Mouse (Mus musculus): Measurements from ENCODE around the gene Rfx4.

Gene Rfx4

DNA sequence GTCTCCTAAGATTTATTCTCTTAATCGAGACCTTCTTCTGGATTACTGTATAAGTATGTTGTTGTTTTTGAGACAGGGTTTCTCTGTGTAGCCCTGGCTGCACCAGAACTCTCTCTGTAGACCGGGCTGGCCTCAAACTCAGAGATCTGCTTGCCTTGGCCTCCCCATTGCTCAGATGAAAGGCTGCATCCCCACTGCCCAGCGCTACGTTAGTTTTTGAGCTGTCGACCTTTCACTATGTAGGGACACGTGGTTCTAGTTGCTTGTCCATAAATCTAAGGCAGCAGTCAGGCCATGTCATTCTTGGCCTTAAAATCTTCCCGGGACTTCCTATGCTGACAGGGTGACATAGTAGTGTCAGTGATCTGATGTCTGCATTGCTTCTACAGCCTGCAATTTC, 170.5 kb downstream of the Rfx4 start:
- no peak for TF ChIP-seq POU5F1 (IDR thresholded peaks at IDR 0.05; ENCODE audit: borderline replicate concordance, low read length)
- no peak for TF ChIP-seq NANOG (IDR thresholded peaks at IDR 0.05; ENCODE audit: borderline replicate concordance, low read length)
- TF ChIP-seq CTCF (conservative IDR thresholded peaks at IDR 0.05; ENCODE audit: low read length), result no peak
- Histone ChIP-seq H3K9me3 (ENCODE audit: low read length) (no peaks in the 10 kb centered on the region), H3K4me3 (replicated peaks; ENCODE audit: low read length) (no peak overlapping the region), H3K4me1 (replicated peaks; ENCODE audit: low read depth, low read length) (peaks cover 47% of the 10 kb centered on the region), H3K36me3 (ENCODE audit: insufficient read depth, low read length) (peaks cover 54% of the 10 kb centered on the region), H3K27me3 (ENCODE audit: insufficient read depth, low read length) (no peaks in the 10 kb centered on the region)

DNA sequence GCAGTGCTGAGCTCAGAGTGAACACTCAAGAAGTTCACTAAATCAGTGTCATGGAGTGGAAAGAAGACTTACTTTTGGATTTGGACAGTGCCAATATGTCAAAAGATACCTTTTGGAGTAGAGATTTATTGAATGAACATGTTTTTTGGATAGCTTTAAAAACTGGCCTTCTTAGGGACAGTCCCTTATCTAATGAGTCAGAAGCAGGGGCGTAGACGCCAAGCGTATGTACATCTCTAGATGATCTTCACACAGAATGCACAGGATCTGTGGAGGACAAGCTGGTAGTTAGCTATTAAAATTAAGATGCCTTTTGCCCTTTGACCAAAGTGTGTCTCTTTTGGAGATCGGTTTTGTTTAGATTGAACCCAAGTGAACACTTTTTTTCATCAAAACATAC, 171.0 kb downstream of the Rfx4 start:
- H3K36me3 ChIP-seq (ENCODE audit: insufficient read depth, low read length), result peaks cover 49% of the 10 kb centered on the region
- no peaks in the 10 kb centered on the region for H3K27me3 ChIP-seq (ENCODE audit: insufficient read depth, low read length)
- H3K4me3 ChIP-seq (replicated peaks; ENCODE audit: low read length), result no peak overlapping the region
- peaks cover 47% of the 10 kb centered on the region for H3K4me1 ChIP-seq (replicated peaks; ENCODE audit: low read depth, low read length)
- no peak for TF ChIP-seq CTCF (conservative IDR thresholded peaks at IDR 0.05; ENCODE audit: low read length)
- TF ChIP-seq POU5F1 (IDR thresholded peaks at IDR 0.05; ENCODE audit: borderline replicate concordance, low read length), result no peak
- no peak for TF ChIP-seq NANOG (IDR thresholded peaks at IDR 0.05; ENCODE audit: borderline replicate concordance, low read length)
- no peaks in the 10 kb centered on the region for H3K9me3 ChIP-seq (ENCODE audit: low read length)

DNA sequence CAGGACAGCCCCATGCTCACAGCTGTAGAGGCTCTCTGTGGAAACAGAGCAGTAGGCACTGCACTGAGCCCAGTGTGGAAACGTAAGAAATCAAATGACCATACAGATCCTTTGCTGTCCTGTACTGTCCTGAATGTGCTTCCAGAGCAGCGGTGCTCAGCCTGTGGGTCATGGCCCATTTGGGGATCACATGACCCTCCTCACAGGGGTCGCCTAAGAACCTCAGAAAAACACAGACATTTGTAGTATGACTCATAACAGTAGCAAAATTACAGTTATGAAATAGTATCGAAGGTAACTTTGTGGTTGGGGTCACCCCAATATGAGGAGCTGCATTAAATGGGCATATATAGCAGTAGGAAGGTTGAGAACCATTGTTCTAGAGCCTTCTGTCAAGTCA, 172.6 kb downstream of the Rfx4 start:
- H3K4me3 ChIP-seq (replicated peaks; ENCODE audit: low read length), result no peak overlapping the region
- H3K27me3 ChIP-seq (ENCODE audit: insufficient read depth, low read length), result no peaks in the 10 kb centered on the region
- H3K4me1 ChIP-seq (replicated peaks; ENCODE audit: low read depth, low read length), result peaks cover 40% of the 10 kb centered on the region
- TF ChIP-seq CTCF (conservative IDR thresholded peaks at IDR 0.05; ENCODE audit: low read length) (no peak), NANOG (IDR thresholded peaks at IDR 0.05; ENCODE audit: borderline replicate concordance, low read length) (no peak), POU5F1 (IDR thresholded peaks at IDR 0.05; ENCODE audit: borderline replicate concordance, low read length) (no peak)
- no peaks in the 10 kb centered on the region for H3K9me3 ChIP-seq (ENCODE audit: low read length)
- H3K36me3 ChIP-seq (ENCODE audit: insufficient read depth, low read length), result peaks cover 48% of the 10 kb centered on the region

DNA sequence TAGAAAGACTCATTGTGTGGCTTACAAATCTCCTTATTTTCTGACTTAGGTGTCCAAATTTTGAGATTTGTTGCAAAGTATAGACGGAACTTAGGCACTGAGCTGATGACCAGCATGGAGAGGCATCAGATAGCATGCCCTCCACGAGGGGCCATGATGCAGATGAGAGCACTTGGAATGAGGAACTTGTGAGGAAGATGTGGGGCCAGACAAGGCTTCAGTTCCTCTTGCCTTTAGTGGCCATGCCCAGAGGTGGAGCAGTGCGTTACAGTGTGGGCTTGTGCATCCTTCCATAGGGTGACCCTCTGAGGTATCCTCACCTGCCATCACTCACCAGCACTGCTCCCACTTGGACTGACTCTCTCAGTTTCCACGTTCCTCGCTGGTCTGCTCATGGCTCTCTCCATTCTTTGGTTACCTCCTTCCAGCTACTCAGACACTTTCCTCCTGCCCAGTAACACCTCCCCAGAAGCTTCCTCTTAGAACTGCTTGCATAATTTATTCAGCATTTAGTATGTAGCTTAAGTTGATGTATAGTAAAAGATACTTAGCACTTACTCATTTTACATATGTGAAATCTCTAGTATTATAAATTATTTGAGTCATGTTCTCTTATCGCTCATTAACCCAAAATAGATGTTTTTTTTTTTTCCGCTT, 179.8 kb downstream of the Rfx4 start:
- Histone ChIP-seq H3K4me3 (replicated peaks; ENCODE audit: low read length) (no peak overlapping the region), H3K36me3 (ENCODE audit: insufficient read depth, low read length) (peaks cover 26% of the 10 kb centered on the region), H3K4me1 (replicated peaks; ENCODE audit: low read depth, low read length) (peaks cover 17% of the 10 kb centered on the region), H3K9me3 (ENCODE audit: low read length) (no peaks in the 10 kb centered on the region), H3K27me3 (ENCODE audit: insufficient read depth, low read length) (no peaks in the 10 kb centered on the region)
- no peak for TF ChIP-seq POU5F1 (IDR thresholded peaks at IDR 0.05; ENCODE audit: borderline replicate concordance, low read length)
- TF ChIP-seq NANOG (IDR thresholded peaks at IDR 0.05; ENCODE audit: borderline replicate concordance, low read length), result no peak
- no peak for TF ChIP-seq CTCF (conservative IDR thresholded peaks at IDR 0.05; ENCODE audit: low read length)

DNA sequence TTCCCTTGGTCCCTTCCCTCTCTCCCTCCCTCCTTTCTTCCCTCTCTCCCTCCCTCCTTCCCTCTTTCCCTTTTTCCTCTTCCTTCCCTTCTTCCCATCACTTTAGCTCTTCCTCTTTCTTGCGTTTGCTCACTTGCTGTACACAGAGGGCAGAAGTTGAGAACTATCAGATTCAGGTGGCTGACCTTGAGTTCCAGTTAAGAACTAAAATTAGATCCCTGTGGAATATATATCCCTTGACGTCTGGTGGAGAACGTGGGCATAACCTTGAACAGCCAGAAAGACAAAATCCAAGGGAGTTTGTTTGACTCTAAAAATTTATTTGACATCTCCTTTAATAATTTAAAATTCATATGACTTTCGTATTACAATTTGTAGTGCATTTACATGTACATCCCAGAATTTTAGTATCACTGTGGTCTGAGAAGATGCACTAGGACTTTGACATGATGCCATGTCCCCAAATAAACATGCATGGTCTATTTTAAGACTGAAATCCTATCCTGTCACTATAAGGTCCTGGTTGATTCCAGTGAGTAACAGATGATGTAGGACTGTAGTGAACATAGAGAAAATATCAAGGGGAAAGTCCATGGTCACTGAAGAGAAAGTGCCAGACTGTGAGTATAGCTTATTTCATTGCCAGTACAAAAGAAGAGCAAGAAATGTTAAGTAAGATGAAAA, 181.1 kb downstream of the Rfx4 start:
- H3K36me3 ChIP-seq (ENCODE audit: insufficient read depth, low read length), result peaks cover 26% of the 10 kb centered on the region
- no peaks in the 10 kb centered on the region for H3K9me3 ChIP-seq (ENCODE audit: low read length)
- H3K4me3 ChIP-seq (replicated peaks; ENCODE audit: low read length), result no peak overlapping the region
- peaks cover 6% of the 10 kb centered on the region; the same call in 1 of the 2 replicates for H3K4me1 ChIP-seq (replicated peaks; ENCODE audit: low read depth, low read length)
- H3K27me3 ChIP-seq (ENCODE audit: insufficient read depth, low read length), result no peaks in the 10 kb centered on the region
- TF ChIP-seq POU5F1 (IDR thresholded peaks at IDR 0.05; ENCODE audit: borderline replicate concordance, low read length) (no peak), NANOG (IDR thresholded peaks at IDR 0.05; ENCODE audit: borderline replicate concordance, low read length) (no peak), CTCF (conservative IDR thresholded peaks at IDR 0.05; ENCODE audit: low read length) (no peak)

DNA sequence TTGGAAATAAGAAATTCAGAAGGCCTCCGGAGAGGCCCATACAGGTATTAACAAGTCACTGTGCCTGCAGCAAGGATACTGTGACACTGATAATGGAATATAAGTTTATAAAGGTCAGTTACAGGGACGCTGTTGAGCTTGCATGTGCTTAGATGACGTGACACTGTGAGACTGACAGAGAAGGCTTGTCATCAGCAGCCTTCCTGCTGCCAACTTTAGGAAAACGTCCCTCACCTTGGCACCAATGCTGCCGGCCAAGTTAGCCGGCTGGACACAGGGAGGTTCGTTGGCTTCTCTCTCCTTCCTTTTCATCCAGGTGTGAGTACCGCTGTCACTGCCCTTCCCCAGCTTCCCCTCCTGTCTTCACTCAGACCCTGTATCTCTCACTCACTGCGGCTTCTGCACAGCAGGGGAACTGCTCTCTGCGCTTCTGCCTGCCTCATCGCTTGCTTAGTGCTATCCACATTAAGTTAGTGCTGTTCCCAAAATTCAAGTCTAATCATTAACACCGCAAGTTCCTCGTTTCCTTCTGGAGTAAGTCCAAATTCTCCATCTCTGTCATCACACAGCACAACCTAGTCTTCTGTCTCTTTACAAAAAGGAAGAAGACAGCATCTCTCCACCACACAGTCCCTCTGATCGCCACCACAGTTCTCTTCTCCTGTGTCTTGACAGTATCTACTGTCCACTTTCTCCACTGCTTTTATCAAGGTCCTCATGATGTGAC, 182.4 kb downstream of the Rfx4 start:
- Histone ChIP-seq H3K4me1 (replicated peaks; ENCODE audit: low read depth, low read length) (0 out of 2 replicates have a peak, but pooled peaks cover 5% of the 10 kb centered on the region), H3K27me3 (ENCODE audit: insufficient read depth, low read length) (no peaks in the 10 kb centered on the region), H3K36me3 (ENCODE audit: insufficient read depth, low read length) (peaks cover 26% of the 10 kb centered on the region), H3K9me3 (ENCODE audit: low read length) (no peaks in the 10 kb centered on the region), H3K4me3 (replicated peaks; ENCODE audit: low read length) (no peak overlapping the region)
- TF ChIP-seq POU5F1 (IDR thresholded peaks at IDR 0.05; ENCODE audit: borderline replicate concordance, low read length), result no peak
- no peak for TF ChIP-seq CTCF (conservative IDR thresholded peaks at IDR 0.05; ENCODE audit: low read length)
- TF ChIP-seq NANOG (IDR thresholded peaks at IDR 0.05; ENCODE audit: borderline replicate concordance, low read length), result no peak

DNA sequence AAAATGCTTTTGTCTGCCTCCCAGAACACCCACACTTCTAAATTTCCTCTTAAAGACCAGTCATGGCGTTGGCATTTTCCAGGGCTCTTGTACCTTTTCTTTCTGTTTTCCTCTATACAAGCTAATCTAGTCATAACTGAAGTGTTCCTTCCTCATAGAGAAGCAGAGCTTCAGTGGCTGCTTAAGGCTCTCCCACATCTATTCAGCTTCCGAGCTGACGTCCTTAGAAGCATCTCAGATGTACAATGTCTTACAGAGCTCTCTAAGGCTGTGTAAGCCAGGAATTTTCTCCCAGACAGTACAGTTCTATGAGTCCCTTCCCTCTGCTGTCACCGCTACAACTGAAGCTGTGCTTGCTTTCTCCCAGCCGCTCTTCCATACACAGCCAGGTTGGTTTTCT, 183.0 kb downstream of the Rfx4 start:
- Histone ChIP-seq H3K36me3 (ENCODE audit: insufficient read depth, low read length) (peaks cover 23% of the 10 kb centered on the region), H3K4me1 (replicated peaks; ENCODE audit: low read depth, low read length) (0 out of 2 replicates have a peak, but pooled peaks cover 5% of the 10 kb centered on the region), H3K9me3 (ENCODE audit: low read length) (no peaks in the 10 kb centered on the region), H3K4me3 (replicated peaks; ENCODE audit: low read length) (no peak overlapping the region), H3K27me3 (ENCODE audit: insufficient read depth, low read length) (no peaks in the 10 kb centered on the region)
- TF ChIP-seq CTCF (conservative IDR thresholded peaks at IDR 0.05; ENCODE audit: low read length) (no peak), NANOG (IDR thresholded peaks at IDR 0.05; ENCODE audit: borderline replicate concordance, low read length) (no peak)

DNA sequence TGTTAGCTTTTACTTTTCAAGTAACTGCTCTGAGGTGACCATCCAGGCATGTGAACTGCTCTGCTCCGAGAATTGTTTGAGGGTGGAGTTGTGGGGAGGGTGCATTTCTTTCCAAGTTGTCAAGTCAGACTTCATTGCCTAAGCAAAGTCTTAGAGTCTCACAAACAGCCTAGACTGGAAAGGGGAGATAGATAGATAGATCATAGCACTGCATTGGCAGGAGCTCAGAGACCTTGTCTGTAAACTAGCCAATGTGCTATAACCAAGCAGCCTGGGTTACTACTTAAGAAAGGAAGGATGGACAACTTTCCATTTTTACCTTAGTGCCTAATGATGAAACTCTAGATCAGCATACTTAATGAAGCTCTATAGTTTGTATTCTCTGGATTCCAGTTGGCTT, 184.5 kb downstream of the Rfx4 start:
- no peak overlapping the region for H3K4me3 ChIP-seq (replicated peaks; ENCODE audit: low read length)
- peaks cover 22% of the 10 kb centered on the region for H3K36me3 ChIP-seq (ENCODE audit: insufficient read depth, low read length)
- no peaks in the 10 kb centered on the region for H3K27me3 ChIP-seq (ENCODE audit: insufficient read depth, low read length)
- H3K4me1 ChIP-seq (replicated peaks; ENCODE audit: low read depth, low read length), result peaks cover 5% of the 10 kb centered on the region; the same call in 1 of the 2 replicates
- TF ChIP-seq CTCF (conservative IDR thresholded peaks at IDR 0.05; ENCODE audit: low read length), result no peak
- TF ChIP-seq POU5F1 (IDR thresholded peaks at IDR 0.05; ENCODE audit: borderline replicate concordance, low read length), result no peak
- no peak for TF ChIP-seq NANOG (IDR thresholded peaks at IDR 0.05; ENCODE audit: borderline replicate concordance, low read length)
- no peaks in the 10 kb centered on the region for H3K9me3 ChIP-seq (ENCODE audit: low read length)

Measured in E14TG2a.4 (cell line).